Mouse (Mus musculus) spleen, adult 2 months (tissue): Measurements from ENCODE around the gene Mprip. TPM values are rescaled to one million over a fixed set of nuclear protein-coding genes. Genes with fewer than 3 reads are reported as not detected.
A peak's percentile ranks its signal among the peaks of the same experiment; 100 is the strongest.

ENCODE experiments used
- DNase-seq, 2 experiments: peaks; one replicate each; pipeline versions ENCODE4 v3.0.0 to v3.0.0-alpha.2; 2012 to 2021; ENCODE audit warnings: low spot score in 2 of 2, low read depth in 1 of 2
- H3K27ac ChIP-seq: fragments of 200-500 bp; 2 replicates; pipeline ENCODE4 v1.5.1; 2012; ENCODE audit warnings: low read length, inconsistent platforms; ENCODE audit not compliant: insufficient read depth
- H3K27me3 ChIP-seq: fragments of 200-500 bp; 2 replicates; pipeline ENCODE4 v1.6.1; 2012; ENCODE audit warnings: mild to moderate bottlenecking, moderate library complexity, low read length, inconsistent platforms; ENCODE audit not compliant: control insufficient read depth, insufficient read depth
- H3K36me3 ChIP-seq: fragments of 200-500 bp; 2 replicates; pipeline ENCODE4 v1.6.1; 2012; ENCODE audit warnings: mild to moderate bottlenecking, low read length, inconsistent platforms; ENCODE audit not compliant: control insufficient read depth, insufficient read depth
- H3K4me1 ChIP-seq: fragments of 200-500 bp; 2 replicates; pipeline ENCODE4 v1.6.1; 2011; ENCODE audit warnings: inconsistent platforms; ENCODE audit not compliant: control insufficient read depth, insufficient read depth, insufficient read length
- H3K4me3 ChIP-seq: fragments of 200-500 bp; 2 replicates; pipeline ENCODE4 v1.5.1; 2011; ENCODE audit warnings: mild to moderate bottlenecking, inconsistent platforms; ENCODE audit not compliant: insufficient read depth, insufficient read length; ENCODE audit errors: extremely low read depth
- CTCF ChIP-seq: fragments of 200-500 bp; IDR thresholded peaks from 2 replicates; pipeline ENCODE4 v1.5.1; 2011; ENCODE audit warnings: mild to moderate bottlenecking, inconsistent platforms; ENCODE audit not compliant: insufficient read depth, insufficient read length, insufficient replicate concordance; ENCODE audit errors: extremely low read depth
- POLR2A ChIP-seq: fragments of 200-500 bp; IDR thresholded peaks from 2 replicates; pipeline ENCODE4 v1.6.1; 2011; ENCODE audit warnings: low read depth, low read length, inconsistent platforms
- WGBS: fragments of 180-500 bp; shearing (Covaris S2); methylation state at CpG from one replicate; pipeline ENCODE4 v1.1.7; 2018; 5-methylcytosine and 5-hydroxymethylcytosine counted together
- polyA plus RNA-seq: library from polyadenylated mRNA; depleted of rRNA; stranded (reverse); fragments of >200 nt; gene quantifications from 2 replicates; pipeline ENCODE4 v1.2.3, GENCODE M21; 2012

Gene Mprip
- polyA plus RNA-seq, 1 experiment = 55.4 TPM

- Histone ChIP-seq H3K4me3 (peak overlapping the region; percentile 83; the same call in 1 of the 2 replicates), H3K36me3 (peaks cover 17% of the 10 kb centered on the region), H3K27ac (0 out of 2 replicates have a peak overlapping the region, but pooled peaks have one; percentile 36), H3K4me1 (peaks cover 6% of the 10 kb centered on the region; the same call in 1 of the 2 replicates), H3K27me3 (no peaks in the 10 kb centered on the region)
- TF ChIP-seq POLR2A (no peak), CTCF (no peak)
- WGBS = 67% methylated on average over 14 of the region's 14 CpGs
- DNase-seq = no peak
Measured at GRCm38 (mm10) chr11:59810480-59811158, 149.5 kb downstream of the Mprip start.

GRCm38 (mm10) chr11:59811211-59811610 is 150.1 kb downstream of the Mprip start:
- 76% methylated on average over 4 of the region's 4 CpGs for WGBS
- Histone ChIP-seq H3K27me3 (no peaks in the 10 kb centered on the region), H3K4me1 (peaks cover 6% of the 10 kb centered on the region; the same call in 1 of the 2 replicates), H3K36me3 (peaks cover 11% of the 10 kb centered on the region), H3K27ac (no peak overlapping the region), H3K4me3 (no peak overlapping the region)
- no peak for DNase-seq
- TF ChIP-seq POLR2A (no peak), CTCF (no peak)

GRCm38 (mm10) chr11:59813276-59813675 is 152.2 kb downstream of the Mprip start:
- no peak for DNase-seq
- peaks cover 7% of the 10 kb centered on the region for H3K36me3 ChIP-seq
- no peaks in the 10 kb centered on the region for H3K27me3 ChIP-seq
- peaks cover 6% of the 10 kb centered on the region; the same call in 1 of the 2 replicates for H3K4me1 ChIP-seq
- H3K27ac ChIP-seq = no peak overlapping the region
- H3K4me3 ChIP-seq = no peak overlapping the region
- 87% methylated on average over 3 of the region's 3 CpGs for WGBS
- TF ChIP-seq POLR2A = no peak
- no peak for TF ChIP-seq CTCF

GRCm38 (mm10) chr11:59814311-59814710 is 153.2 kb downstream of the Mprip start:
- WGBS = 90% methylated on average over 1 of the region's 1 CpGs
- Histone ChIP-seq H3K27me3 (no peaks in the 10 kb centered on the region), H3K4me3 (no peak overlapping the region), H3K27ac (no peak overlapping the region), H3K4me1 (peaks cover 2% of the 10 kb centered on the region; the same call in 1 of the 2 replicates), H3K36me3 (peaks cover 9% of the 10 kb centered on the region)
- TF ChIP-seq POLR2A = no peak
- no peak for TF ChIP-seq CTCF
- no peak for DNase-seq

GRCm38 (mm10) chr11:59814936-59815335 is 153.8 kb downstream of the Mprip start:
- Histone ChIP-seq H3K27me3 (no peaks in the 10 kb centered on the region), H3K4me1 (peaks cover 2% of the 10 kb centered on the region; the same call in 1 of the 2 replicates), H3K27ac (no peak overlapping the region), H3K4me3 (no peak overlapping the region), H3K36me3 (peaks cover 13% of the 10 kb centered on the region)
- no peak for TF ChIP-seq CTCF
- TF ChIP-seq POLR2A = no peak
- DNase-seq = no peak
- 89% methylated on average over 6 of the region's 6 CpGs for WGBS

GRCm38 (mm10) chr11:59815482-59816065 is 154.5 kb downstream of the Mprip start:
- DNase-seq = no peak
- no peak overlapping the region for H3K27ac ChIP-seq
- H3K27me3 ChIP-seq = no peaks in the 10 kb centered on the region
- 86% methylated on average over 6 of the region's 6 CpGs for WGBS
- TF ChIP-seq CTCF (no peak), POLR2A (no peak)
- H3K4me1 ChIP-seq = peaks cover 2% of the 10 kb centered on the region; the same call in 1 of the 2 replicates
- no peak overlapping the region for H3K4me3 ChIP-seq
- peaks cover 17% of the 10 kb centered on the region for H3K36me3 ChIP-seq

- H3K27me3 ChIP-seq = no peaks in the 10 kb centered on the region
- H3K4me1 ChIP-seq = no peaks in the 10 kb centered on the region
- no peak overlapping the region for H3K4me3 ChIP-seq
- 92% methylated on average over 3 of the region's 3 CpGs for WGBS
- H3K36me3 ChIP-seq = peaks cover 26% of the 10 kb centered on the region
- H3K27ac ChIP-seq = no peak overlapping the region
- TF ChIP-seq CTCF = no peak
- no peak for TF ChIP-seq POLR2A
- DNase-seq = no peak
Measured at GRCm38 (mm10) chr11:59817916-59818315, 156.8 kb downstream of the Mprip start.
